Mouse (Mus musculus) erythroblast, embryonic 14.5 days (primary cell): ENCODE measurements around the gene Iqsec2.

ENCODE experiments used
- GATA1 ChIP-seq: IDR thresholded peaks from 2 replicates; pipeline ENCODE4 v1.6.1; 2012; ENCODE audit warnings: low read length, inconsistent platforms, mixed read lengths
- TAL1 ChIP-seq: IDR thresholded peaks from 3 replicates; pipeline ENCODE4 v1.6.1; 2012; ENCODE audit warnings: low read length, inconsistent platforms, mixed read lengths

- TF ChIP-seq TAL1: no peak
- TF ChIP-seq GATA1: no peak
These were observed 43.1 kb downstream of the Iqsec2 start for GRCm38 (mm10) chrX:152187151-152187550.
